Mouse (Mus musculus) T-helper 17 cell (primary cell): ENCODE data around the gene Cdcp2.

ENCODE experiments used
- in situ Hi-C, 2 experiments: fragments of 300-600 bp; cut with MboI, MseI; formaldehyde crosslinking; loops; 1 replicate in 1 of 2; 2 replicates in 1 of 2; pipeline ENCODE4 v1.15.1; 2025; ENCODE audit warnings: high pct_unique_total_duplicates in 2 of 2

Gene Cdcp2

GRCm38 (mm10) chr4:107091696-107092095 lies 5.0 kb upstream of the Cdcp2 start:
- in situ Hi-C loops: no loop called here

- in situ Hi-C loops: no loop called here
Measured at GRCm38 (mm10) chr4:107094484-107095187, 2.1 kb upstream of the Cdcp2 start.

- in situ Hi-C loops: no loop called here
Measured at GRCm38 (mm10) chr4:107096043-107096442, 648 bp upstream of the Cdcp2 start.

GRCm38 (mm10) chr4:107097871-107098270 lies 1.2 kb downstream of the Cdcp2 start:
- in situ Hi-C loops: no loop called here

GRCm38 (mm10) chr4:107098375-107098774 lies 1.7 kb downstream of the Cdcp2 start:
- in situ Hi-C loops: no loop called here

- in situ Hi-C loops: no loop called here
Measured at GRCm38 (mm10) chr4:107098791-107099525, 2.3 kb downstream of the Cdcp2 start.

- in situ Hi-C loops: no loop called here
Measured at GRCm38 (mm10) chr4:107102220-107102619, 5.5 kb downstream of the Cdcp2 start.

- in situ Hi-C loops: loop anchor here in 1 of 2 experiments (5.0 kb wide), 1 partner anchor 1026 kb away; no protein-coding TSS in a partner anchor
Measured at GRCm38 (mm10) chr4:107106777-107107176, 10.1 kb downstream of the Cdcp2 start.

- in situ Hi-C loops: loop anchor here in 1 of 2 experiments (5.0 kb wide), 1 partner anchor 1024 kb away; no protein-coding TSS in a partner anchor
Measured at GRCm38 (mm10) chr4:107108291-107108731, 11.6 kb downstream of the Cdcp2 start.

GRCm38 (mm10) chr4:107109181-107109580 lies 12.5 kb downstream of the Cdcp2 start:
- in situ Hi-C loops: loop anchor here in 1 of 2 experiments (5.0 kb wide), 1 partner anchor 1023 kb away; no protein-coding TSS in a partner anchor

GRCm38 (mm10) chr4:107114278-107114677 lies 17.6 kb downstream of the Cdcp2 start:
- in situ Hi-C loops: loop anchor here in 1 of 2 experiments (10.0 kb wide), 1 partner anchor 871 kb away; no protein-coding TSS in a partner anchor

- in situ Hi-C loops: loop anchor here in 1 of 2 experiments (10.0 kb wide), 1 partner anchor 867 kb away; no protein-coding TSS in a partner anchor
Measured at GRCm38 (mm10) chr4:107117741-107118385, 21.2 kb downstream of the Cdcp2 start.

- in situ Hi-C loops: loop anchor here in 1 of 2 experiments (10.0 kb wide), 1 partner anchor 866 kb away; no protein-coding TSS in a partner anchor
Measured at GRCm38 (mm10) chr4:107119056-107119455, 22.4 kb downstream of the Cdcp2 start.

- in situ Hi-C loops: no loop called here
Measured at GRCm38 (mm10) chr4:107120676-107121075, 24.0 kb downstream of the Cdcp2 start.

- in situ Hi-C loops: no loop called here
Measured at GRCm38 (mm10) chr4:107121165-107121943, 24.7 kb downstream of the Cdcp2 start.

GRCm38 (mm10) chr4:107124376-107124775 lies 27.7 kb downstream of the Cdcp2 start:
- in situ Hi-C loops: no loop called here

GRCm38 (mm10) chr4:107125101-107125500 lies 28.4 kb downstream of the Cdcp2 start:
- in situ Hi-C loops: no loop called here

- in situ Hi-C loops: no loop called here
Measured at GRCm38 (mm10) chr4:107126389-107126788, 29.7 kb downstream of the Cdcp2 start.

GRCm38 (mm10) chr4:107126891-107127524 lies 30.3 kb downstream of the Cdcp2 start:
- in situ Hi-C loops: no loop called here

GRCm38 (mm10) chr4:107127901-107128669 lies 31.4 kb downstream of the Cdcp2 start:
- in situ Hi-C loops: no loop called here
